Mouse (Mus musculus) erythroblast, embryonic 14.5 days (primary cell): Measurements from ENCODE around the gene Nipal1. TPM values are rescaled to one million over a fixed set of nuclear protein-coding genes. Genes with fewer than 3 reads are reported as not detected.

Experiments
- H3K27me3 ChIP-seq: 2 replicates; pipeline ENCODE4 v1.6.1; 2012; ENCODE audit warnings: inconsistent platforms; ENCODE audit not compliant: control insufficient read depth
- H3K36me3 ChIP-seq: 2 replicates; pipeline ENCODE4 v1.6.1; 2012; ENCODE audit warnings: mild to moderate bottlenecking, inconsistent platforms; ENCODE audit not compliant: control insufficient read depth
- H3K4me1 ChIP-seq: 2 replicates; pipeline ENCODE4 v1.6.1; 2012; ENCODE audit warnings: inconsistent platforms; ENCODE audit not compliant: control insufficient read depth
- H3K4me3 ChIP-seq: replicated peaks from 2 replicates; pipeline ENCODE3; 2012; ENCODE audit warnings: moderate library complexity, mild to moderate bottlenecking, inconsistent platforms
- H3K9me3 ChIP-seq: 2 replicates; pipeline ENCODE4 v1.6.1; 2012; ENCODE audit warnings: low read length, inconsistent platforms, mixed read lengths; ENCODE audit not compliant: control insufficient read depth
- GATA1 ChIP-seq: IDR thresholded peaks from 2 replicates; pipeline ENCODE4 v1.6.1; 2012; ENCODE audit warnings: low read length, inconsistent platforms, mixed read lengths
- TAL1 ChIP-seq: IDR thresholded peaks from 3 replicates; pipeline ENCODE4 v1.6.1; 2012; ENCODE audit warnings: low read length, inconsistent platforms, mixed read lengths
- polyA plus RNA-seq: library from polyadenylated mRNA; stranded (reverse); fragments of >175 nt; gene quantifications from 2 replicates; pipeline ENCODE4 v1.2.3, GENCODE M21; 2012

Gene Nipal1
- 0.01 TPM in 1 of 2 replicates, not detected in the other for polyA plus RNA-seq

- peaks cover 13% of the 10 kb centered on the region for H3K4me1 ChIP-seq
- H3K27me3 ChIP-seq, result peaks cover 25% of the 10 kb centered on the region
- no peak for TF ChIP-seq TAL1
- TF ChIP-seq GATA1, result no peak
- no peaks in the 10 kb centered on the region for H3K9me3 ChIP-seq
- H3K4me3 ChIP-seq, result peak within 1 kb of the TSS; percentile 57
- H3K36me3 ChIP-seq, result no peaks in the 10 kb centered on the region
Observed at GRCm38 (mm10) chr5:72647418-72647907, at the start of gene Nipal1. Gene Nipal1 (plus strand): TSS chr5:72647795.

GRCm38 (mm10) chr5:72601006-72601405 lies 46.6 kb upstream of the Nipal1 start:
- no peaks in the 10 kb centered on the region for H3K9me3 ChIP-seq
- no peaks in the 10 kb centered on the region for H3K36me3 ChIP-seq
- no peaks in the 10 kb centered on the region for H3K4me1 ChIP-seq
- no peak for TF ChIP-seq GATA1
- TF ChIP-seq TAL1, result no peak
- H3K27me3 ChIP-seq, result no peaks in the 10 kb centered on the region
- no peak overlapping the region for H3K4me3 ChIP-seq

- Histone ChIP-seq H3K27me3 (no peaks in the 10 kb centered on the region), H3K9me3 (no peaks in the 10 kb centered on the region), H3K36me3 (no peaks in the 10 kb centered on the region), H3K4me3 (no peak overlapping the region), H3K4me1 (no peaks in the 10 kb centered on the region)
- TF ChIP-seq GATA1, result no peak
Observed at GRCm38 (mm10) chr5:72603138-72603537, 44.5 kb upstream of the Nipal1 start.

- TF ChIP-seq GATA1 (no peak), TAL1 (no peak)
- Histone ChIP-seq H3K4me1 (no peaks in the 10 kb centered on the region), H3K36me3 (no peaks in the 10 kb centered on the region), H3K9me3 (no peaks in the 10 kb centered on the region), H3K4me3 (no peak overlapping the region), H3K27me3 (no peaks in the 10 kb centered on the region)
Observed at GRCm38 (mm10) chr5:72617413-72617812, 30.2 kb upstream of the Nipal1 start.

- no peaks in the 10 kb centered on the region for H3K9me3 ChIP-seq
- no peaks in the 10 kb centered on the region for H3K36me3 ChIP-seq
- H3K4me1 ChIP-seq, result no peaks in the 10 kb centered on the region
- TF ChIP-seq GATA1 (no peak), TAL1 (no peak)
- no peaks in the 10 kb centered on the region for H3K27me3 ChIP-seq
- H3K4me3 ChIP-seq, result no peak overlapping the region
Observed at GRCm38 (mm10) chr5:72621022-72621421, 26.6 kb upstream of the Nipal1 start.

GRCm38 (mm10) chr5:72630026-72630425 lies 17.6 kb upstream of the Nipal1 start:
- Histone ChIP-seq H3K4me1 (no peaks in the 10 kb centered on the region), H3K9me3 (no peaks in the 10 kb centered on the region), H3K36me3 (no peaks in the 10 kb centered on the region), H3K27me3 (no peaks in the 10 kb centered on the region), H3K4me3 (no peak overlapping the region)
- TF ChIP-seq GATA1 (no peak), TAL1 (no peak)

GRCm38 (mm10) chr5:72634791-72635271 lies 12.8 kb upstream of the Nipal1 start:
- Histone ChIP-seq H3K27me3 (no peaks in the 10 kb centered on the region), H3K9me3 (no peaks in the 10 kb centered on the region), H3K4me3 (no peak overlapping the region), H3K36me3 (no peaks in the 10 kb centered on the region), H3K4me1 (no peaks in the 10 kb centered on the region)
- TF ChIP-seq TAL1 (no peak), GATA1 (no peak)

GRCm38 (mm10) chr5:72636122-72636521 lies 11.5 kb upstream of the Nipal1 start:
- no peaks in the 10 kb centered on the region for H3K4me1 ChIP-seq
- H3K9me3 ChIP-seq, result no peaks in the 10 kb centered on the region
- no peaks in the 10 kb centered on the region for H3K36me3 ChIP-seq
- H3K27me3 ChIP-seq, result no peaks in the 10 kb centered on the region
- no peak overlapping the region for H3K4me3 ChIP-seq
- TF ChIP-seq GATA1, result no peak
- TF ChIP-seq TAL1, result no peak

GRCm38 (mm10) chr5:72636576-72636975 lies 11.0 kb upstream of the Nipal1 start:
- Histone ChIP-seq H3K4me1 (no peaks in the 10 kb centered on the region), H3K4me3 (no peak overlapping the region), H3K36me3 (no peaks in the 10 kb centered on the region), H3K9me3 (no peaks in the 10 kb centered on the region), H3K27me3 (no peaks in the 10 kb centered on the region)
- TF ChIP-seq GATA1 (no peak), TAL1 (no peak)

GRCm38 (mm10) chr5:72640072-72640471 lies 7.5 kb upstream of the Nipal1 start:
- Histone ChIP-seq H3K4me1 (no peaks in the 10 kb centered on the region), H3K27me3 (no peaks in the 10 kb centered on the region)

More at GRCm38 (mm10) chr5:72640072-72640471, 7.5 kb upstream of the Nipal1 start:
- TF ChIP-seq GATA1, result no peak
- TF ChIP-seq TAL1, result no peak
- no peaks in the 10 kb centered on the region for H3K9me3 ChIP-seq
- no peaks in the 10 kb centered on the region for H3K36me3 ChIP-seq
- no peak overlapping the region for H3K4me3 ChIP-seq
